Mouse (Mus musculus) urinary bladder, postnatal 14 days (tissue): ENCODE data around the gene Nudt3.

Source experiments
- DNase-seq: peaks from one replicate; pipeline ENCODE4 v3.0.0; 2021; ENCODE audit warnings: low spot score

Nudt3 gene

DNA sequence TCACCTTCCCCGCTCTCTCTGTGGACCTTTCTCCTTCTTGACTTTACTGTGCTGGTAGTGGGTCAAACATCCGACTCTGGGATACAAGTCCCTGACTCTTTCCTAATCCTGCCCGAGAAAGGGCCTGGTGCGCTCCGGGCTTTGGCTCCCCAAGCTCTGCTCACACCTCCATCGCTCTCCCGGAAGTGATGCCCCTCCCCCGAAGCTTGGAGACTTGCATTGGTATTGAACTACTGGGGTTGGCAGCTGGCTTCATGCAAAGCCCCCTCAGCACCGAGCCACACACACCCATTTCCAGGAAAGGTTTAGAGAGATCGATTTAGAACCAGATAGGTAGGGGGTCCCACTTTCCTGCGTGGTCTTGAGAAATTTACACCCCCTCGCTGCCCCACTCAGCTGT lies 77.3 kb downstream of the Nudt3 start:
- no peak for DNase-seq

GRCm38 (mm10) chr17:27544551-27544950 lies 78.7 kb downstream of the Nudt3 start:
- DNase-seq: no peak

DNA sequence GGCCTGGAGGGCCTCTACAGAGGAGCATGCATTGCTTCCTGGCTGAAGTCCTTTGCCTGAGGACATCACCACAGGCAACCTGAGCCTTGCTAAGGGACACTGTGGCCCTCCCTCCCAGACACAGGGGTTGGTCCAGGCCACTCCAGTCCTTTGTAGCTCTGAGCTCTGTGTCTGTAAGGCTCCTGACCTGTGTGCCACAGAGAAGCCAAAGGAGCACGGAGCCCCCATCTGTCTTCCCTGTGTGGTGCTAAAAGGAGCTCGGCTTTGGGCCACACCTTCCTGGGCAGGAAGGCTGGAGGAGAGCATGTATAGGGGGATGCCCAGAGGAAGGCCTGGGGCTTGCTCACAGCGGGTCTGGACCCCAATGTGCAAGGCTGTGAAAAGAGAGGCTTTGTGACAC lies 81.3 kb downstream of the Nudt3 start:
- DNase-seq: no peak

GRCm38 (mm10) chr17:27541261-27541660 lies 82.0 kb downstream of the Nudt3 start:
- DNase-seq: no peak

DNA sequence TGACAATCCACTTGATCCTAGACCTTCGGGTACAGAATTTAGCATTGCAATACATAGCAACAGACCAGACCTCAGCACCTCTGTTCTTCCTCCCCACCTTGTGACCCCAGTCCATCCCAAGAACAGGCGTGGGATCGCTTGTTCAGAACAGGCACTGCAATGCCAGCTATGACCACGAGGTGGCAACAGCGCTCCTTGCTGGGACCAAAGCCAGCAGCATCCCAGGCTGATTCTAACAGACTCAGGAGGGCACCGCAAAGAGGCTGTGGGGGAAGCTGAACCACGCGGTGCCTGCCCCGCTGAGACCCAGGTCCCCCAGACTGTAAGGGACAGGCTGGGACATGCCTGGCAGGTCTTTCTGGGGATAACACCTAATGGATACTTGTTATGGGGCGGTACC lies 88.6 kb downstream of the Nudt3 start:
- DNase-seq: peak; percentile 87

DNA sequence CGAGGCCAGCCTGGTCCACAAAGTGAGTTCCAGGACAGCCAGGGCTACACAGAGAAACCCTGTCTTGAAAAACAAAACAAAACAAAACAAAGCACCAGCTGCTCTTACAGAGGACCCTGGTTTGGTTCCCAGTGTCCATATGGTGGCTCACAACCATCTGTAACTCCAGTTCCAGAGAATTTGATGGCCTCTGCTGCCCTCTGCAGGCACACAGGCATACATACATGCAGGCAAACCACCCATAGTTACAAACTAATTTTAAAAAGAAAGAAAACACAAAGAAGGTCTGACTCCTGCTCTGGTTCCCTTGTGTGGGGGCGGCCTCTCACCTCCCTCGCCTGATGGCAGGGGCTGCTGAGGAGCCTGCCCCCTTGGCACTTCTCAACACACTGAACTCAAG lies 89.9 kb downstream of the Nudt3 start:
- DNase-seq: no peak

DNA sequence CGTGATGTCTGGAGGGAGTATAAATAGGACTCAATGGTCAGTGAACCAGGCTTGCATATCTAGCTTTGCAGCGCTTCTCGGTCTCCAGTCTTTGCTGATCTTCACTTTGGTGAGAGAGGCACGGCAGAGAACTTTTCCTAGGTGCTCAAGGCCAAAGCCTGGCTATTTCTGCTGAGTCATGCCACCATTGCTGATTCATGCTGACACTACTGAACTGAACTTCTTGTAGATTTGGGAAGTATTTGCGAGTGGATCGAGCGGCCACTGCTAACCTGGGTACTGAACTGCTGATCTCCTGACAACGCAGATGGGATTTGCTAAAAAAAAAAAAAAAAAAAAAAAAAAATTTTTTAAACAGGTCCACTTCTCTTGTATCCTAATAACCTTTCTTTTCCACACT lies 91.2 kb downstream of the Nudt3 start:
- DNase-seq: no peak
